Mouse (Mus musculus): ENCODE data around the gene Zfp654. TPM values are rescaled to one million over a fixed set of nuclear protein-coding genes. Genes with fewer than 3 reads are reported as not detected.
A peak's percentile ranks its signal among the peaks of the same experiment; 100 is the strongest.

The Zfp654 gene
- polyA plus RNA-seq, 1 experiment from 2014 or later: 6.9 TPM

- Histone ChIP-seq H3K9ac (ENCODE audit: low read depth, low read length) (no peak overlapping the region), H3K27me3 (ENCODE audit: control insufficient read depth, insufficient read depth, low read length) (no peaks in the 10 kb centered on the region), H3K9me3 (replicated peaks; ENCODE audit: control insufficient read depth, low read length) (no peaks in the 10 kb centered on the region), H3K4me1 (ENCODE audit: control insufficient read depth, insufficient read depth, low read length) (no peaks in the 10 kb centered on the region), H3K4me2 (no peak overlapping the region), H3K27ac (ENCODE audit: low read depth, low read length) (no peak overlapping the region), H3K4me3 (ENCODE audit: low read depth, low read length) (no peak overlapping the region), H3K36me3 (ENCODE audit: control insufficient read depth, insufficient read depth, low read length) (no peaks in the 10 kb centered on the region)
- WGBS (ENCODE audit: insufficient replicate concordance): 72% methylated on average over 5 of the region's 5 CpGs
- ATAC-seq (replicated peaks; ENCODE audit: insufficient number of reproducible peaks, low FRiP score, low TSS enrichment): no peak
These were observed 28.3 kb upstream of the Zfp654 start for GRCm38 (mm10) chr16:64879735-64880134.

GRCm38 (mm10) chr16:64878611-64879132 is 27.2 kb upstream of the Zfp654 start:
- H3K4me1 ChIP-seq (ENCODE audit: control insufficient read depth, insufficient read depth, low read length): no peaks in the 10 kb centered on the region
- ATAC-seq (replicated peaks; ENCODE audit: insufficient number of reproducible peaks, low FRiP score, low TSS enrichment): no peak

GRCm38 (mm10) chr16:64877314-64877713 is 25.9 kb upstream of the Zfp654 start:
- 80% methylated on average over 3 of the region's 3 CpGs for WGBS (ENCODE audit: insufficient replicate concordance)
- ATAC-seq (replicated peaks; ENCODE audit: insufficient number of reproducible peaks, low FRiP score, low TSS enrichment): no peak

More at GRCm38 (mm10) chr16:64878611-64879132, 27.2 kb upstream of the Zfp654 start:
- no peak overlapping the region for H3K9ac ChIP-seq (ENCODE audit: low read depth, low read length)
- H3K27ac ChIP-seq (ENCODE audit: low read depth, low read length): no peak overlapping the region
- no peak overlapping the region for H3K4me2 ChIP-seq
- H3K9me3 ChIP-seq (replicated peaks; ENCODE audit: control insufficient read depth, low read length): no peaks in the 10 kb centered on the region
- H3K27me3 ChIP-seq (ENCODE audit: control insufficient read depth, insufficient read depth, low read length): no peaks in the 10 kb centered on the region
- H3K4me3 ChIP-seq (ENCODE audit: low read depth, low read length): no peak overlapping the region
- 81% methylated on average over 3 of the region's 3 CpGs for WGBS (ENCODE audit: insufficient replicate concordance)
- H3K36me3 ChIP-seq (ENCODE audit: control insufficient read depth, insufficient read depth, low read length): no peaks in the 10 kb centered on the region

GRCm38 (mm10) chr16:64876631-64877265 is 25.3 kb upstream of the Zfp654 start:
- H3K4me2 ChIP-seq: no peak overlapping the region
- H3K27ac ChIP-seq (ENCODE audit: low read depth, low read length): no peak overlapping the region
- 64% methylated on average over 4 of the region's 4 CpGs for WGBS (ENCODE audit: insufficient replicate concordance)
- ATAC-seq (replicated peaks; ENCODE audit: insufficient number of reproducible peaks, low FRiP score, low TSS enrichment): no peak
- H3K27me3 ChIP-seq (ENCODE audit: control insufficient read depth, insufficient read depth, low read length): no peaks in the 10 kb centered on the region
- H3K4me1 ChIP-seq (ENCODE audit: control insufficient read depth, insufficient read depth, low read length): no peaks in the 10 kb centered on the region
- no peak overlapping the region for H3K4me3 ChIP-seq (ENCODE audit: low read depth, low read length)
- H3K9me3 ChIP-seq (replicated peaks; ENCODE audit: control insufficient read depth, low read length): no peaks in the 10 kb centered on the region
- H3K36me3 ChIP-seq (ENCODE audit: control insufficient read depth, insufficient read depth, low read length): no peaks in the 10 kb centered on the region
- no peak overlapping the region for H3K9ac ChIP-seq (ENCODE audit: low read depth, low read length)

More at GRCm38 (mm10) chr16:64877314-64877713, 25.9 kb upstream of the Zfp654 start:
- H3K27me3 ChIP-seq (ENCODE audit: control insufficient read depth, insufficient read depth, low read length): no peaks in the 10 kb centered on the region
- no peak overlapping the region for H3K27ac ChIP-seq (ENCODE audit: low read depth, low read length)
- H3K9ac ChIP-seq (ENCODE audit: low read depth, low read length): no peak overlapping the region
- no peaks in the 10 kb centered on the region for H3K9me3 ChIP-seq (replicated peaks; ENCODE audit: control insufficient read depth, low read length)
- H3K4me3 ChIP-seq (ENCODE audit: low read depth, low read length): no peak overlapping the region
- no peaks in the 10 kb centered on the region for H3K4me1 ChIP-seq (ENCODE audit: control insufficient read depth, insufficient read depth, low read length)
- H3K4me2 ChIP-seq: no peak overlapping the region
- H3K36me3 ChIP-seq (ENCODE audit: control insufficient read depth, insufficient read depth, low read length): no peaks in the 10 kb centered on the region

GRCm38 (mm10) chr16:64875822-64876221 is 24.4 kb upstream of the Zfp654 start:
- Histone ChIP-seq H3K4me2 (no peak overlapping the region), H3K9me3 (replicated peaks; ENCODE audit: control insufficient read depth, low read length) (no peaks in the 10 kb centered on the region), H3K4me1 (ENCODE audit: control insufficient read depth, insufficient read depth, low read length) (no peaks in the 10 kb centered on the region), H3K27me3 (ENCODE audit: control insufficient read depth, insufficient read depth, low read length) (no peaks in the 10 kb centered on the region), H3K27ac (ENCODE audit: low read depth, low read length) (no peak overlapping the region), H3K4me3 (ENCODE audit: low read depth, low read length) (no peak overlapping the region), H3K36me3 (ENCODE audit: control insufficient read depth, insufficient read depth, low read length) (no peaks in the 10 kb centered on the region), H3K9ac (ENCODE audit: low read depth, low read length) (no peak overlapping the region)
- 91% methylated on average over 1 of the region's 1 CpGs for WGBS (ENCODE audit: insufficient replicate concordance)
- no peak for ATAC-seq (replicated peaks; ENCODE audit: insufficient number of reproducible peaks, low FRiP score, low TSS enrichment)

- Histone ChIP-seq H3K27me3 (ENCODE audit: control insufficient read depth, insufficient read depth, low read length) (no peaks in the 10 kb centered on the region), H3K36me3 (ENCODE audit: control insufficient read depth, insufficient read depth, low read length) (no peaks in the 10 kb centered on the region), H3K9ac (ENCODE audit: low read depth, low read length) (no peak overlapping the region), H3K4me3 (ENCODE audit: low read depth, low read length) (no peak overlapping the region), H3K27ac (ENCODE audit: low read depth, low read length) (no peak overlapping the region), H3K4me2 (no peak overlapping the region), H3K4me1 (ENCODE audit: control insufficient read depth, insufficient read depth, low read length) (no peaks in the 10 kb centered on the region), H3K9me3 (replicated peaks; ENCODE audit: control insufficient read depth, low read length) (no peaks in the 10 kb centered on the region)
- 91% methylated on average over 10 of the region's 10 CpGs for WGBS (ENCODE audit: insufficient replicate concordance)
- ATAC-seq (replicated peaks; ENCODE audit: insufficient number of reproducible peaks, low FRiP score, low TSS enrichment): no peak
These were observed 23.9 kb upstream of the Zfp654 start for GRCm38 (mm10) chr16:64875384-64875783.

GRCm38 (mm10) chr16:64873416-64874305 is 22.2 kb upstream of the Zfp654 start:
- ATAC-seq (replicated peaks; ENCODE audit: insufficient number of reproducible peaks, low FRiP score, low TSS enrichment): peak; percentile 95
- Histone ChIP-seq H3K27ac (ENCODE audit: low read depth, low read length) (peak overlapping the region; percentile 94), H3K4me1 (ENCODE audit: control insufficient read depth, insufficient read depth, low read length) (no peaks in the 10 kb centered on the region), H3K4me2 (peak overlapping the region; percentile 70), H3K4me3 (ENCODE audit: low read depth, low read length) (peak overlapping the region; percentile 85), H3K27me3 (ENCODE audit: control insufficient read depth, insufficient read depth, low read length) (no peaks in the 10 kb centered on the region), H3K9me3 (replicated peaks; ENCODE audit: control insufficient read depth, low read length) (no peaks in the 10 kb centered on the region), H3K9ac (ENCODE audit: low read depth, low read length) (peak overlapping the region; percentile 88), H3K36me3 (ENCODE audit: control insufficient read depth, insufficient read depth, low read length) (no peaks in the 10 kb centered on the region)
- WGBS (ENCODE audit: insufficient replicate concordance): 3% methylated on average over 29 of the region's 29 CpGs

GRCm38 (mm10) chr16:64872841-64873240 is 21.4 kb upstream of the Zfp654 start:
- H3K4me2 ChIP-seq: peak overlapping the region; percentile 70
- H3K36me3 ChIP-seq (ENCODE audit: control insufficient read depth, insufficient read depth, low read length): no peaks in the 10 kb centered on the region
- no peaks in the 10 kb centered on the region for H3K4me1 ChIP-seq (ENCODE audit: control insufficient read depth, insufficient read depth, low read length)
- ATAC-seq (replicated peaks; ENCODE audit: insufficient number of reproducible peaks, low FRiP score, low TSS enrichment): no peak
- 0 out of 2 replicates have a peak overlapping the region, but pooled peaks have one; percentile 54 for H3K9ac ChIP-seq (ENCODE audit: low read depth, low read length)
- WGBS (ENCODE audit: insufficient replicate concordance): 13% methylated on average over 7 of the region's 7 CpGs
- no peaks in the 10 kb centered on the region for H3K9me3 ChIP-seq (replicated peaks; ENCODE audit: control insufficient read depth, low read length)
- H3K27ac ChIP-seq (ENCODE audit: low read depth, low read length): no peak overlapping the region
- H3K4me3 ChIP-seq (ENCODE audit: low read depth, low read length): peak overlapping the region; percentile 85
- H3K27me3 ChIP-seq (ENCODE audit: control insufficient read depth, insufficient read depth, low read length): no peaks in the 10 kb centered on the region
